Mouse (Mus musculus): ENCODE measurements around the gene Gatad2a.
A peak's percentile ranks its signal among the peaks of the same experiment; 100 is the strongest.

The Gatad2a gene

DNA sequence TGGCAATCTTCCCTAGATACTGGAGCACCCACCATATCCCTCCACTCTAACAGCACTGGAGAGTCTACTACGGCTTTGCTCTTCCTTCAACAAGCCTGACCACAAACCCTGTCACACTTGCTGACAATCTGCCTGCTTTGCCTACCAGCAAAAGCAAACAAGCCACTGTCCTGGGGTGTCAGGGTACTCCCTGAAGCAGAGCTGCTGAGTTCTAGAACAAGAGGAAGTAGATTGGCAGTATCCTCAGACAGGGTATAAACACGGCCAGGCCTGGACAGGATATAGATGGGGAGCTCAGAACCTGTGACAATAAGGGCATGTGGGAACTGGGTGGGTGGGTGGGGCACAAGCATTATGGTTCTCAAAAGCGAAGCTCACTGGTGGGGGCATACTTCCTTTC lies 58.7 kb downstream of the Gatad2a start:
- DNase-seq (ENCODE audit: low read depth, low spot score) = peak; percentile 43

DNA sequence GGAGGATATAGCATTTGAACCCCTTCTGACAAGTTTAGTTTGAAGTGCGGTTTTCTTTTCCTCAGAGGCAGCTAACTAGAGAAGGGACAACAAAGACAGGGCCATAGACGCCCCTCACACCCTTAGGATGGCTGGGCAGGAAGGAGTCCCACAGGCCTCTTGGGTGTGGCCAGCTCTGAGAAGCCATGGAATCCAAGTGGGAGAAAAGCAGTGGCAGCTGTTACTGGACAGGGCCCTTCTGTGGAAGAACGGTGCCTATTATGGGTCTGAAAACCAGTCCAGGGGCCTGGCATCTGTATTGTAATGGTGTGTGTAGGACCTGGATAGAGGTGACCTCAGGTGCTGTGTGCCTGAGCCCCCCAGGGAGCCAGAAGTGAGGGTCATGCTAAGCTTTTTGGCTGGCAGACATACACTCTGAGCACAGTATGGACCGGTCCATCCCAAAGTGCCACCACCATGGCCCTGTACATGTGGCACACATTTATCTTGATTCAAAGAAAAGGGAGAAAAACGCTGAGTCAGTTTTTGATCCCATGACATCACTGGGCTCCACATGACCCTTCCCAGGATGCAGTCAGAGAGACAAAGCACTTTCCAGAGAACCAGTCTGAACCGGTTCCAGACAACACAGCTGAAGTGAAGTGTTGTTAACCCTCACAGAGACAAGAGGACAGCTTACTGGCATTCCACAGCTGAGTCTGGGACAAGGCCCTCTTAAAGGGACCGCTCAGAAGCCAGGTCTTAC lies 60.0 kb downstream of the Gatad2a start:
- no peak for DNase-seq (ENCODE audit: low read depth, low spot score)

- DNase-seq (ENCODE audit: low read depth, low spot score) = no peak
Measured at GRCm38 (mm10) chr8:69935431-69935830, 60.8 kb downstream of the Gatad2a start.

GRCm38 (mm10) chr8:69934582-69934981 lies 61.6 kb downstream of the Gatad2a start:
- DNase-seq (ENCODE audit: low read depth, low spot score) = no peak

GRCm38 (mm10) chr8:69933811-69934210 lies 62.4 kb downstream of the Gatad2a start:
- peak; percentile 50 for DNase-seq (ENCODE audit: low read depth, low spot score)

DNA sequence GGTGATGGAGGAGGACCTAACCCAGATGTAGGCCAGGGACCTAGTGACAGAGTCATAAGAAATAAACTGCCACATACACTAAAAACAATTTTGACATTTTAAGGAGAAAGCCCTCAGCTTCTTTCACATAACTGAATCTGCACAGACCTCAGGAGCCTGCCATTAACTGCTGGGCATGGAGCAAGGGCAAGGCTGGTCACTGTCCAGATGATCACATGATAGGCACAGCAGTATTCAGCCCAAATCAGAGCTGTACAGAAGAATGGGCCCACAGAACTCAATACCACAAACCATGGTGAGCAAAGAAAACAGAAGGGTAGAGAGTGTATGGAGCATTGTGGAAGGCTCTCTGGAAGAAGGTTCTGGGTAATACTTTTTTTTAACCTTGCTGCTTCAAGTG lies 69.3 kb downstream of the Gatad2a start:
- DNase-seq (ENCODE audit: low read depth, low spot score) = no peak

DNA sequence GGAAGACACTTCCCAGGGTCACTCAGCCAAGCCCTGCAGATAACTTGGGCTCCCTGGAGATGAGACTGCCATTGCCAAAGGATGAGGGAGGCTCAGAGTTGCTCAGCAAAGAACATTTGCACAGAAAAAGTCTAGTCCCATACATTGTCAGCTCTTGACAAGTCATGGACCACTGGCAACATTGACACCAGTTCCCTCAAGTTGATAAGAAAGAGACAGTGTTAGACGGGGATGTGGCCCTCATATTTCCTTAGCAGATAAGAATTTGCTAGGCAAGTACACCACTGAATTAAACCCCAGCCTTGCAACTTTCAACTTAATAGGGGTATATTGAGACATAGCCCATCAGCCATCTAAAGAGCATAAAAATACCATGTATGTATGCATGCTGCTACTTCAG lies 72.2 kb downstream of the Gatad2a start:
- no peak for DNase-seq (ENCODE audit: low read depth, low spot score)

DNA sequence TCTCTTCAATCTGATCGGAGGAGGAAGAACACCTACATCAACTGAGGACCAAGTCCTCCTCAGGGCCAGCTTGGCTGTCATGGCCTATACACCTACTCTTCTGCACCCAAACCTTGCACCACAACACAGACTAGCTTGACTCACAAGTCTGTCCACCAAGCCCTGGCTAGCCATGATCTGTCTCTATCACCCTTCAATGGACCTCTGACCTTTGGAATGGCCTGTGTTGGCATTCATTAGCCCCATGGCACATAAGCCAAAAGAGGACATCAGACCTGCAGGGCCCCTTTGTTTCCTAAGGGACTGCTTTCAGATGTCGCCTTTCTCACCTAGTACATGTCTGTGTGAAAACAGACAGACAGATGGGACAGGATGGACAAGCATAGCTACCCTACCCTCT lies 75.0 kb downstream of the Gatad2a start:
- DNase-seq (ENCODE audit: low read depth, low spot score) = no peak

- peak; percentile 94 for DNase-seq (ENCODE audit: low read depth, low spot score)
Measured at GRCm38 (mm10) chr8:69919876-69920662, 76.1 kb downstream of the Gatad2a start.

- peak; percentile 92 for DNase-seq (ENCODE audit: low read depth, low spot score)
Measured at GRCm38 (mm10) chr8:69919010-69919409, 77.2 kb downstream of the Gatad2a start.

GRCm38 (mm10) chr8:69918506-69918905 lies 77.7 kb downstream of the Gatad2a start:
- DNase-seq (ENCODE audit: low read depth, low spot score) = peak; percentile 65

- no peak for DNase-seq (ENCODE audit: low read depth, low spot score)
Measured at GRCm38 (mm10) chr8:69915748-69916147, 80.4 kb downstream of the Gatad2a start.

- DNase-seq (ENCODE audit: low read depth, low spot score) = no peak
Measured at GRCm38 (mm10) chr8:69914526-69914925, 81.7 kb downstream of the Gatad2a start.

GRCm38 (mm10) chr8:69912478-69913074 lies 83.6 kb downstream of the Gatad2a start:
- DNase-seq (ENCODE audit: low read depth, low spot score) = no peak

- DNase-seq (ENCODE audit: low read depth, low spot score) = no peak
Measured at GRCm38 (mm10) chr8:69911917-69912316, 84.3 kb downstream of the Gatad2a start.

- no peak for DNase-seq (ENCODE audit: low read depth, low spot score)
Measured at GRCm38 (mm10) chr8:69907106-69907505, 89.1 kb downstream of the Gatad2a start.

GRCm38 (mm10) chr8:69906260-69906659 lies 89.9 kb downstream of the Gatad2a start:
- DNase-seq (ENCODE audit: low read depth, low spot score) = no peak

- no peak for DNase-seq (ENCODE audit: low read depth, low spot score)
Measured at GRCm38 (mm10) chr8:69904096-69904495, 92.1 kb downstream of the Gatad2a start.

DNA sequence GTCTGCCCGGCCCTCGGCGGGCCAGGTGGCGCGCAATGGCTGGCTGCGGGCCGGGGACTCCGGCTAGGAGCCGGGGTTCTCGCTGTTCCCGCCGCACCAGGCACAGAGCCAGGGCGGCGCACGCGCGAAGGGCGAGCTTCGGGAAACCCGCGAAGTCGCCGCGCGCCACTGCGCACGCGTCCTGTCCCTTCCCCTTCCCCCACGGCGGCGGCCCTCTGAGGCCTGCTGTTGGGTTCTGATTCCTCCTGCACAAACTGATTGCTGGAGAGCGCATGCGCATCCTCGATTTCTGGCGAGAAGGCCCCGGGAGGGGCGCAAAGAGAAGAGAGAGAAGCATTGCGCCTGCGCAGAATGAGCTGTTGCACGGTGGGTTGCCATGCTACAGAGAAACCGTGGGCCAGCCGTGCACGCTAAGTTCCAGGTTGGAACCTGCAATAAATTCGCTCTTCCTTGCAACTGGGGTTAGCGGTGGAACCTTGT lies 93.1 kb downstream of the Gatad2a start:
- DNase-seq (ENCODE audit: low read depth, low spot score) = peak; percentile 99

DNA sequence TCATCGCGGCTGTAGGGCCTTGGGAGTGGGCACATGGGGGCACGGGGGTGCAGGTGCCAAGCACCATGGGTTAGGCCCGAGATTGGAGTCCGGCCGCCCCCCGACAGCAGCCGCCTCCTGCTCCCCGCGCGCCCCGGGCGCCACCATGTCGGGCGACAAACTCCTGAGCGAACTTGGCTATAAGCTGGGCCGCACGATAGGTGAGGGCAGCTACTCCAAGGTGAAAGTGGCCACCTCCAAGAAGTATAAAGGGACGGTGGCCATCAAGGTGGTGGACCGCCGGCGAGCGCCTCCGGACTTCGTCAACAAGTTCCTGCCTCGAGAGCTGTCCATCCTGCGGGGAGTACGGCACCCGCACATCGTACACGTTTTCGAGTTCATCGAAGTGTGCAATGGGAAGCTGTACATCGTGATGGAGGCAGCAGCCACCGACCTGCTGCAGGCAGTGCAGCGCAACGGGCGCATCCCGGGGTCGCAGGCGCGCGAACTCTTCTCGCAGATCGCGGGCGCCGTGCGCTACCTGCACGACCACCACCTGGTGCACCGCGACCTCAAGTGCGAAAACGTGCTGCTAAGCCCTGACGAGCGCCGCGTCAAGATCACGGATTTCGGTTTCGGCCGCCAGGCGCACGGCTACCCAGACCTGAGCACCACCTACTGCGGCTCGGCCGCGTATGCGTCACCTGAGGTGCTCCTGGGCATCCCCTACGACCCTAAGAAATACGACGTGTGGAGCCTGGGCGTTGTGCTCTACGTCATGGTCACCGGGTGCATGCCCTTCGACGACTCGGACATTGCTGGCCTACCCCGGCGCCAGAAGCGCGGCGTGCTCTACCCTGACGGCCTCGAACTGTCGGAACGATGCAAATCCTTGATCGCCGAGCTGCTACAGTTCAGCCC lies 93.8 kb downstream of the Gatad2a start, which contains the start of the genes Tssk6, Ndufa13 and Yjefn3:
Gene Tssk6, plus strand, starts transcription at position 22 of the 900 bp plus-strand sequence.
Gene Ndufa13, minus strand, starts transcription at position 396 of the 900 bp plus-strand sequence.
Gene Yjefn3, minus strand, starts transcription at position 550 of the 900 bp plus-strand sequence.
- peak; percentile 84 for DNase-seq (ENCODE audit: low read depth, low spot score)

Measured in CD4-positive helper T cell, adult 2 months (primary cell).